Comparison of ENCODE assay signal across 26 mouse cellular contexts in the genomic region with DNA sequence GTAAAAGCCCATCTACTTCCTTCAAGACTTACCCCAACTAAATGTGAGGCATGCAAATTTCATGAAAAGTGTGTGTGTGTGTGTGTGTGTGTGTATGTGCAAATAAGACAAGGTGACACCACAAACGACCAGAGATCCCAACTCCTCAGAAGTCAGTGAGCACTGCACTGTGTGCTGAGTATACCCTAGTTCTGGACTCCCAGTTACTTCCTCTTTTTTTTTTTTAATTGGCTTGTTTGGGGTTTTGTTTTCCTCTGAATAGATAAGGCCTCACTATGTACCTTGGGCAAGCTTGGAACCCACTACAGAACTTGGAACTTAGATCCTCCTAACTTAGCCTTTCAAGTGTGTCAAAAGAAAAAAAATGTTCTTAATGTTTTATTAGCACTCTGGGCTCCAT. TPM values are rescaled to one million over a fixed set of nuclear protein-coding genes. Genes with fewer than 3 reads are reported as not detected.
DNase-seq lines count a peak whose midpoint lies in the region; ATAC-seq and TF ChIP-seq lines count a peak whose summit lies in the region.
"Had no signal": no experiment of that assay in that cellular context is flagged by ENCODE, and none has a peak within 500 bp of the region (broad histone marks: within the 10 kb centered on the region; RNA-seq: fewer than 3 reads in every experiment).

No protein-coding gene starts in this region.

- TF ChIP-seq CTCF in CH12.LX (conservative IDR thresholded peaks at IDR 0.05 in 1 of 2, IDR thresholded peaks at IDR 0.05 in 1 of 2; ENCODE audit: low read depth in 2 of 2, low read length in 2 of 2) = no peak

- ATAC-seq in hematopoietic stem cell, adult 5-6 weeks (replicated peaks in 1 of 2; ENCODE audit: insufficient read depth in 1 of 2, low FRiP score in 2 of 2, low TSS enrichment in 1 of 2, low read depth in 1 of 2, poor library complexity in 2 of 2, severe bottlenecking in 2 of 2) = peak; percentile 75 to 91
- ATAC-seq in hindbrain, embryonic 12.5 days (ENCODE audit: low FRiP score) = no peak
- ATAC-seq: forebrain, embryonic 15.5 days; intestine, postnatal 0 days; Patski had no signal

- 81% methylated on average over 1 of the region's 1 CpGs for WGBS in hindbrain, embryonic 12.5 days

- DNase-seq in 416B (ENCODE audit: low read depth) (peak; percentile 56), CH12.LX (ENCODE audit: extremely low read depth) (peak; percentile 40), MEL-GATA-1-ER (ENCODE audit: extremely low read depth, low read depth) (peak; percentile 50)
- DNase-seq in adrenal gland, adult 18-20 months (ENCODE audit: low spot score in 2 of 2) = no peak
- no peak for DNase-seq in adrenal gland, postnatal 4 days (ENCODE audit: low spot score in 2 of 2)
- DNase-seq in retina, embryonic 14.5 days (ENCODE audit: low spot score) = no peak
- DNase-seq: adrenal gland, adult 8-10 months; adrenal gland, postnatal 25 days; cerebellum, adult 18-20 months; cerebellum, adult 9-10 months; cerebellum, postnatal 14 days; gastrocnemius, postnatal 25 days; heart, adult 11 months; heart, postnatal 10 days; heart, postnatal 36 days; kidney, adult 2 months had no signal

- in situ Hi-C loops in CH12.LX (cut with MboI; ENCODE audit: low pct_ligation_motif_present, low pct_unique_long_range_greater_than_20kb, low sequenced_read_pairs) = loop anchor here (10.0 kb wide), 1 partner anchor 111 kb away; no protein-coding TSS in a partner anchor

- TF ChIP-seq RAD21 in CH12.LX (IDR thresholded peaks at IDR 0.05; ENCODE audit: low read depth, low read length) = no peak

- no peak for TF ChIP-seq POLR2A in CH12.LX (IDR thresholded peaks at IDR 0.05; ENCODE audit: low read depth, low read length)

- peaks cover 48% of the 10 kb centered on the region for H3K79me2 ChIP-seq in CH12.LX (replicated peaks; ENCODE audit: control insufficient read depth, extremely low read depth, insufficient read depth, poor library complexity, severe bottlenecking)

- H3K27ac ChIP-seq in CH12.LX (ENCODE audit: insufficient read depth, low read depth) = no peak overlapping the region
- no peak overlapping the region for H3K27ac ChIP-seq in hindbrain, embryonic 12.5 days
- H3K27ac ChIP-seq: embryonic facial prominence, embryonic 12.5 days; embryonic facial prominence, embryonic 15.5 days; forebrain, embryonic 15.5 days; heart, embryonic 15.5 days; hindbrain, embryonic 15.5 days had no signal

- TF ChIP-seq EP300 in CH12.LX (IDR thresholded peaks at IDR 0.05; ENCODE audit: low read length) = no peak

- dilution Hi-C loops in CH12.LX (cut with MboI; ENCODE audit: extremely low pct_ligation_motif_present, extremely low pct_unique_long_range_greater_than_20kb, low sequenced_read_pairs) = no loop called here

- peaks cover 0 to 28% of the 10 kb centered on the region in 2 experiments; a peak in 3 of 4 replicates for H3K4me1 ChIP-seq in CH12.LX (ENCODE audit: control insufficient read depth in 1 of 2, insufficient read depth in 2 of 2)
- no peaks in the 10 kb centered on the region; the same call in 1 of the 2 replicates for H3K4me1 ChIP-seq in hindbrain, embryonic 12.5 days
- H3K4me1 ChIP-seq: embryonic facial prominence, embryonic 12.5 days; forebrain, embryonic 15.5 days; heart, embryonic 15.5 days; hindbrain, embryonic 15.5 days had no signal

- H3K4me3 ChIP-seq in CH12.LX (replicated peaks in 1 of 3; ENCODE audit: low read depth in 2 of 3, low read length in 2 of 3, poor library complexity in 1 of 3) = no peak overlapping the region
- no peak overlapping the region for H3K4me3 ChIP-seq in hindbrain, embryonic 12.5 days
- H3K4me3 ChIP-seq: embryonic facial prominence, embryonic 12.5 days; embryonic facial prominence, embryonic 15.5 days; forebrain, embryonic 15.5 days; heart, embryonic 15.5 days; hindbrain, embryonic 15.5 days had no signal

- no peak overlapping the region for H3K9ac ChIP-seq in CH12.LX (ENCODE audit: insufficient read depth, low read depth)
- no peak overlapping the region for H3K9ac ChIP-seq in hindbrain, embryonic 12.5 days
- H3K9ac ChIP-seq: embryonic facial prominence, embryonic 12.5 days; embryonic facial prominence, embryonic 15.5 days; forebrain, embryonic 15.5 days; heart, embryonic 15.5 days; hindbrain, embryonic 15.5 days had no signal

- no peak overlapping the region for H3K4me2 ChIP-seq in CH12.LX (ENCODE audit: insufficient read depth, low read depth, poor library complexity, severe bottlenecking)
- no peak overlapping the region for H3K4me2 ChIP-seq in hindbrain, embryonic 12.5 days (replicated peaks)
- H3K4me2 ChIP-seq: embryonic facial prominence, embryonic 12.5 days; embryonic facial prominence, embryonic 15.5 days; forebrain, embryonic 15.5 days; heart, embryonic 11.5 days; heart, embryonic 15.5 days; hindbrain, embryonic 15.5 days had no signal

- no peaks in the 10 kb centered on the region for H3K27me3 ChIP-seq in CH12.LX (replicated peaks)
- H3K27me3 ChIP-seq in hindbrain, embryonic 12.5 days = no peaks in the 10 kb centered on the region
- H3K27me3 ChIP-seq: embryonic facial prominence, embryonic 12.5 days; embryonic facial prominence, embryonic 15.5 days; forebrain, embryonic 15.5 days; heart, embryonic 15.5 days; hindbrain, embryonic 15.5 days; Patski had no signal

- H3K36me3 ChIP-seq in CH12.LX (replicated peaks in 1 of 2; ENCODE audit: control insufficient read depth in 1 of 2, insufficient read depth in 1 of 2, low read length in 1 of 2) = peaks cover 11 to 33% of the 10 kb centered on the region in 2 experiments
- H3K36me3 ChIP-seq in hindbrain, embryonic 12.5 days = peaks cover 7% of the 10 kb centered on the region; the same call in 1 of the 2 replicates
- H3K36me3 ChIP-seq: forebrain, embryonic 15.5 days; hindbrain, embryonic 15.5 days had no signal

- peaks cover 3% of the 10 kb centered on the region for H3K9me3 ChIP-seq in CH12.LX (replicated peaks; ENCODE audit: low read length)
- H3K9me3 ChIP-seq in hindbrain, embryonic 12.5 days (replicated peaks) = no peaks in the 10 kb centered on the region
- H3K9me3 ChIP-seq: embryonic facial prominence, embryonic 12.5 days; embryonic facial prominence, embryonic 15.5 days; forebrain, embryonic 15.5 days; heart, embryonic 15.5 days; hindbrain, embryonic 15.5 days had no signal

TF ChIP-seq in CH12.LX, 34 proteins besides CTCF, POLR2A, EP300 and RAD21:
- TF ChIP-seq ZNF384 (IDR thresholded peaks at IDR 0.05; ENCODE audit: low read depth, low read length) = peak; percentile 78
- no peak for TF ChIP-seq ETS1 (conservative IDR thresholded peaks at IDR 0.05; ENCODE audit: low read depth, low read length)
TF ChIP-seq in CH12.LX: peak in this region for 1.

RNA-seq across cellular contexts. Expression of a gene that starts 14.0 kb away (rescaled TPM):
- 72.6 and 80.1 TPM in 2 replicates for total RNA-seq in CH12.LX (2012; rRNA removed)
- total RNA-seq in CH12.LX (2014; rRNA removed) = 45.3 and 52.4 TPM in 2 replicates
- 75.3 and 79.0 TPM in 2 replicates for polyA plus RNA-seq in CH12.LX (2012; ENCODE audit: insufficient read length, low read depth)
- 0.05 and 1.4 TPM in 2 replicates for total RNA-seq in hematopoietic stem cell, adult 5-6 weeks (2017)
- total RNA-seq in adrenal gland, adult 18-20 months (2021) = 10 to 100 TPM; 66.5 to 68.8 TPM
- 100 to 1,000 TPM; 107 to 121 TPM for total RNA-seq in adrenal gland, postnatal 4 days (2021)
- polyA plus RNA-seq in hindbrain, embryonic 12.5 days (2016; fragmentation: Nextera tagmentation; extraction: Ambion mirVana) = 42.0 and 45.9 TPM in 2 replicates

Comparison
In these comparisons a context has a peak if more than half of its experiments do, and no peak if none do; other contexts are left out.
1. DNase-seq: peak in 416B (single experiment), CH12.LX (single experiment) and MEL-GATA-1-ER (single experiment); none in adrenal gland, adult 18-20 months (0 of 2), adrenal gland, postnatal 4 days (0 of 2) and retina, embryonic 14.5 days (single experiment).
2. RNA of a gene that starts 14.0 kb away (total RNA-seq): 107 to 121 TPM in adrenal gland, postnatal 4 days, 45.3 to 80.1 TPM in CH12.LX and 66.5 to 68.8 TPM in adrenal gland, adult 18-20 months; 0.05 to 1.4 TPM in hematopoietic stem cell, adult 5-6 weeks; every median in the first group is over 10 times any median in the second.